Mouse (Mus musculus): ENCODE data around the gene Elmsan1.
A peak's percentile ranks its signal among the peaks of the same experiment; 100 is the strongest.

Elmsan1 gene

DNA sequence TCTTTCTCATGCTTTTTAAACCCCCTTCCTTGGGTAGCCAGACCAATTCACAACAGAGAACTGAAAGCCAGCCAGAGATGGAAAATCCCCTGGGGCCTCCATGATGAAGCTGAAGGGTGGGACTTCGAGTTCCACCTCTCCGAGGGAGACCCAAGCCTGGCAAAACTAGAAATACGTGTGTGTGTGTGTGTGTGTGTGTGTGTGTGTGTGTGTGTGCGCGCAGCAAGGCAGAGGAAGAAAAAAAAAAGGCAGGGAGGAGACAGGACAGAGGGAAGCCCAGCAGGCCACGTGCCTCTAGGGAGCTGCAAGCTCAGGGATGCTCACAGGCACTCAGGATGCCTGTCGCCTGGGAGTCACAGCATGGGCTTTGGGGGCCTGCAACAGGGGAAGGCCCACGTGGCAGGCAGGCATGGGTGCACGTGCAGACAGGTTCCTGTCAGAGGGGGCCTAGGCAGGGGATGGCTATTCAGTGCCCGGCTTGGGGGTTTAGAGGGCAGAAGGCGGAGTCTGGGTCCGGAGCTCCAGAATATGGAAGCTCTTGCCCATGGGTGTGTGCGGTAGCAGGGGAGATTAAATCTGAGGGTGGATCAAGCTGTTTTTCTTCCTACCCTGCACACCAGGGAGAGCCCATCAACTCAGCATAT lies 42.4 kb downstream of the Elmsan1 start:
- no peak for DNase-seq (ENCODE audit: low spot score in 2 of 2)

DNA sequence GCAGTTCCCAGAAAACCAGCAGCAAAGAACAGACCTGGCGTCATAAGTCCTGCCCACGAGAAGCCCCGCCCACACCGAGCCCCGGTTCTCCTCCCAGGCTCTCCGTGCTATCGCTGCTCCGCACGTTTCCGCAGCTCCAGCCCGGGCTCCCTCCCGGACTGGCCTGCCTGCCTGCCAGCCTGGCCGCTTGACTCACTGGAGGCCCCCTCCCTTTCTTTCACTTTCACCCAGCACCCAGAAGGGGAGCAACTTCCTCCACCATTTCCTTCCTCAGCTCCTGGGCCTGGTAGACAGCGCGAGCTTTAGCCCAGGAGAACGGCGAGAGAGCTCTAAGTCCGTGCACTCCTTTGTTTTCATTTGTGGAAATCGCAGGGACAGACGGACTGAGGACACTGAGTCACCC lies 43.0 kb downstream of the Elmsan1 start:
- DNase-seq (ENCODE audit: low spot score in 2 of 2) = peak; percentile 88 to 93

DNA sequence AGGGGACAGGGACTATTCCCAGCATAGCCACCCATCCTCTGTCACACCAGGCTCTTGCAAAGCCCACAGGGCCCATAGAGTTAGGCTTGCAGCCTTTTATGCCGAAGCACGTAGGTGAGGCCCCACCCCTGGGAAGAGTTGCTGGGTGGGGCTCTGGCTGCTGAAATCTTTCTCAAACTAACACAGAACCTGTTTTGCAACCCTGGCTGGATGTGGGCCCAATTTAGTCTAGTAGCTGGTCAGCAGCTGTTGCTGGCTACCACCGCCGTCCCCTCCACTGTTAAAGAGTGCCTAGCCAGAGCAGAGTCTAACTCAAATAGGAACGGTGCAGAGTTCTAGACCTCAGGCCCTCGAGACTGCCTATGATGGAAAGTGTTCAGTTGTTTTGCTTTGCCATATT lies 43.8 kb downstream of the Elmsan1 start:
- peak; percentile 88 to 96 for DNase-seq (ENCODE audit: low spot score in 2 of 2)

DNA sequence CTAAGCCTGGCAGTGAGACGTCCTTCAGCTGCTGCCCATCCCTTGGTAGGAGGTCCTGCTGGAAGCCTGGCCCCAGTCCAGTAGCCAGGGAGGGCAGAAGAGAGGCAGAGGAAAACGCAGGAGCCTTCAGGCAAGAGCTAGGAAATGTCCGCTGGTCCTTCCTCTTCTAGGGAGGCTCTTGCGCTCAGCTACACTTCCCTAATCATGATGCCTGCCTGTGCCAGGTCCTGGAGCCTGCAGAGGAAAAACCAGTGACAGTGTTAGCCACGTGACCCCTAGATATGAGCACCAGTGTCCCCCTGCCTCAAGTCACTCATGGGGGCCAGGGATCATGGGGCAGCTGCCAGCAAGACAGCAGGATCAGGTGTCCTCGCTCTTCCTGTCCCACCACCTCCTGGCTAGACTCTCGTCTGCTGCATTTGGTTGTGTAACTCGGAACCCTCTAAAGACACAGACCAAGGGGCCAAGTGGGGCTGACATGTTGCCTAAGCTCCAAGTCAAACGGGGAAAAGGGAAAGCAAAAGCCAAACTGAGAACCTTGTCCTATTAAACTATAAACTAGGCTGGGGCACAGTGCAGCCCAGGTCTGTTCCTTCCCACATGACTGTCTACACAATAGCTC lies 44.4 kb downstream of the Elmsan1 start:
- DNase-seq (ENCODE audit: low spot score in 2 of 2) = peak in 1 of 2 experiments; percentile 64

DNA sequence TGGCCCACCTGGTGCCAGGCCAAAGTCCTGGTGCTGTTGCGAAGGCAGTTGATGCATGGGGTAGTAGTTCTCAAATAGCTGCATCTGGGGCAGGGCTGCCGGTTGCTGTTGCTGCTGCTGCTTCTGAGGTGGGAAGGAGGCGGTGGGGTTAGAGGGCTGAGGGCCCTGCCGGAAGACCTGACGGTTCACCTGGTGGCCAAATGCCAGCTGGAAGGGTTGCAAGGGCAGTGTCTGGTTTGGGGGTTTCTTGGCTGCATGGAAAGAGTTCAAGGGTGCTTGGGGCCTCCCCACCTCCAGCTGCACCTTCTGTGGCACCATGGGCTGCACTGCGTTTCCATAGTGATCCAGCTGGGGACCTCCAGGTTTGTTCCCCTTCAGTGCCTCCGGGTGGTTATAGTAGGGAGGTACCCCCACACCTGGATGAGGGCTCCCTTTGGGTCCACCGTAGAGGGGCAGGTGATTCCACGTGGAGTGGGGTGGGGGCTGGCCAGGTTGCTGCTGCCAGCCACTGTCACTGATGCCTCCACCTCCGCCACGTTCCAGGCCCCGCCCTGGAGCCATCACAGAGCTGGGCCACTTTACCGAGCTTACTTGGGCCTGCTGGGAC lies 45.3 kb downstream of the Elmsan1 start:
- DNase-seq (ENCODE audit: low spot score in 2 of 2) = no peak

DNA sequence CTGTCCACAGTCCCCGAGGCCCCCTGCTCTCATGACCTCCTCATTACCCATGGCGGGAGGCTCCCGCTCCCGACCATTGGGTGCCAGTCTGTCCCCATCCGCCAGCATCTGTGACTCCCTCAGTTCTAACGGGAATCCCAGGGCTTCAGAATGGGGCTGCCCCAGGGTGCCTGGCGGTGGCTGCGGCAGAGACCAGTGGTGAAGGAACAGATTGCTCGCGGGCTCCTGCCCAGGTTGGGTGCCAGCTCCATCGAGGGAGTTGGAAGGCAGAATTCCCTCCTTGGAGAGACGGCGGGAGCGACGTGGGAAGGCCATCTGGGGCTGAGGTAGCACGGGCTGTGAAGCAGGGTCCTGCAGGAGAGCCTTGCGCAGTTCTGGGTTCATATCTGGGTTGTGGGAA lies 45.8 kb downstream of the Elmsan1 start:
- no peak for DNase-seq (ENCODE audit: low spot score in 2 of 2)

DNA sequence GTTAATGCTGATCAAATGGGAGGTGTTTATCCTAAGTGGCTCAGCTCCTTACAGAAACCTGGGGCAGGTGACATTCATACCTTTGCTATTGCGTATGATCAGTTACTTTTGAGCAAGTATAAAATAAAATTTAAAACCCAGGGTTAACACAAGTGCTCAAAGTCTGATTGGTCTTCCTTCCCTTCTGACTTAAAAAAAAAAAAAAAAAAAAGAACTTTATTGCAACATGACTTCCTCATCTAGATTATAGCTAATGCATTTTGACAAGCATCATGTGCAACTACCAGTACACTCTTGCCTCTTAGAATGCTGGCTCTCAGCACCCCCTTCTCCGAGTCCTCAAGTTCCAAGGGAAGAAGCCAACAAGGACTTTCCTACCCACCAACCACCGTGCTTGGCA lies 46.5 kb downstream of the Elmsan1 start:
- DNase-seq (ENCODE audit: low spot score in 2 of 2) = no peak

DNA sequence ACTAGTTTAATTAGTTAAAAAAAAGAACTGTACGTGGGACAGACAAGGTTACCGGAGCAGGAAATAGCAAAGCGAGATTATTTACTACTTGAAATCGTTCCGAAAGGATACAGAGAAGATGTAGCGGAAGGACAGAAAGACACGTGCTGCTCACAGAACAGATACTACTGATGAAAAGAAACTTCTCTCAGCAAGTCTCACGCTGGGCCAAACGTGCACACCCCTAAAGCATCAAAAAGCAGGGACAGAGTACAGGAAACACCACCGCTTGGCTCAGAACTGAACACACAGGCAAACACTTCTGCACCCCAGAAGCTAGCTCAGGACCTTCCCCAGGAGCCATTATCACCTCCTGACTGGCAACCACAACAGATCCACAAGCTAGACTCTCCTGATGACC lies 48.1 kb downstream of the Elmsan1 start:
- no peak for DNase-seq (ENCODE audit: low spot score in 2 of 2)

DNA sequence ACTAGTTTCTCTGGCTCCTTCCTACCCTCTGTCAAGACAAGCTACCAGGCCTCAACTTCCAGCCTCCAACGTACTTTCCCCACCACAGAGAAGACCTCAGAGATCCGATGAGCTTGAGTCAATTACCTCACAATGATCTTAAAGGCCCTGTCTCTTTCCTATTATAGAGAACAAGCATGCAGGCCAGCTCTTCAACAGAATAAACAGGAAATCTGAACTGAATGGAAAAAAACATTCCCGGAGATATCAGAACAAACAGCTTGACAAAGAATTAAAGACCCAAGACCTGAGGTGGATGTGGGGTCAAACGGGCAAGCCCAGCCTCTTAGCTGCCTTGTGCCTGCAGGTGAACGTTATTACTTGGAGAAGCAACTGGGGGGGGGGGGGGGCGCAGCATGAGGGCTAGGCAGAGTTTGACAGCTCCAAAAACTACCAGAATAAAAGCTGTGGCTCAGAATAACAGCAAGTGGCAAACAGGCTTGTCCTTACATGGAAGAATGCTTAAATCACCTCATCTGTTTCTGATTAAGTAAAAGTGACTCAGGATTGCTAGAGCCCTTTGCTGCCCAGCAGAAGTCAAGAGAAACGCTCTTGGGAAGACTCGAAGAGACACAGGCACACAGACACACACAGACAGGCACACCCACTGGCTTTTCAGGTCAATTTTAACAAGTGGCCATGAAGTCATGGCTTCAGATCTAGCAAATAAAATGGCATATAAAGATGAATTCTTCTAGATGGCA lies 52.9 kb downstream of the Elmsan1 start:
- DNase-seq (ENCODE audit: low spot score in 2 of 2) = no peak

DNA sequence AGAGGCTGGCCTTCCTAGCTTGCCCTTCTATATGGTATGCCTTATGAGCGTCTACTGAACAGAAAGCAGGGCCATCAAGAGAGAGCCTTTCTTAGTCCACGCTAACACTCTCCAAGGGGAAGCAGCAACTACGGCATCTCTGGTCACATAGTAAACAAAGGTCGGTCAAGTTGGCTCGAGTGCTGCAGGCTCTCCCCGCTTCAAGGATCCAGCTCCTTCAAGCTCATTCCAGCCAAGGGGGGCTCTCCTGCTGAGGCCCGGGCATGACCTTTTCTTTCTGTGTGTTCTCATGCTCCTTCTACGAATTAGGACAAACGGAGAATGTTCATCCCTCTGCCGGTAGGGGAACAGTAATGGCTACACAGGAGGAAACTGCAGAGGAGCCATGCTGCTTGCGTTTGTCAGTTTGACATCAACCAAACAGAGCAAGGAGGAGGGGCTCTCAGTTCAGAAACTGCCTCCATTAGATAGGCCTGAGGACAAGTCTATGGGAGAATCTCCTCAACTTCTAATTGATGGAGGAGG lies 55.0 kb downstream of the Elmsan1 start:
- no peak for DNase-seq (ENCODE audit: low spot score in 2 of 2)

DNA sequence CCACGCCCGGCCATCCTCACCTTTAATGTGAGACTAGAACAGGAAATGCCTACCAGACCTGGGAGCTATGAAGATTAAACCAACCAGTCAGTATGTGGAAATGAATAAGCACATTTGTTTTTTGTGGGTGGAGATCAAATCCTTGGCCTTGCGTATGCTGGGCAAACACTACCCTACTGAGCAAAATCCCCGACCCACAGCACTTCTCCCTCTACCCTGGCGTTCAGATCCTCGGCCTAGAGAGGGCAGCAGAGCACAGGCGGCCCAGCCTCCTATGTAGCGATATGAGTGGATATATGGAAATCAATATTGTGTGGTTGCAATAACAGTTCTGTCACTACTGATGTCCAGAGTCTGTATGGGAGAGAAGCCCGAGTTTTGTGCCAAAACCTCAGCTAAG lies 55.5 kb downstream of the Elmsan1 start:
- DNase-seq (ENCODE audit: low spot score in 2 of 2) = no peak

DNA sequence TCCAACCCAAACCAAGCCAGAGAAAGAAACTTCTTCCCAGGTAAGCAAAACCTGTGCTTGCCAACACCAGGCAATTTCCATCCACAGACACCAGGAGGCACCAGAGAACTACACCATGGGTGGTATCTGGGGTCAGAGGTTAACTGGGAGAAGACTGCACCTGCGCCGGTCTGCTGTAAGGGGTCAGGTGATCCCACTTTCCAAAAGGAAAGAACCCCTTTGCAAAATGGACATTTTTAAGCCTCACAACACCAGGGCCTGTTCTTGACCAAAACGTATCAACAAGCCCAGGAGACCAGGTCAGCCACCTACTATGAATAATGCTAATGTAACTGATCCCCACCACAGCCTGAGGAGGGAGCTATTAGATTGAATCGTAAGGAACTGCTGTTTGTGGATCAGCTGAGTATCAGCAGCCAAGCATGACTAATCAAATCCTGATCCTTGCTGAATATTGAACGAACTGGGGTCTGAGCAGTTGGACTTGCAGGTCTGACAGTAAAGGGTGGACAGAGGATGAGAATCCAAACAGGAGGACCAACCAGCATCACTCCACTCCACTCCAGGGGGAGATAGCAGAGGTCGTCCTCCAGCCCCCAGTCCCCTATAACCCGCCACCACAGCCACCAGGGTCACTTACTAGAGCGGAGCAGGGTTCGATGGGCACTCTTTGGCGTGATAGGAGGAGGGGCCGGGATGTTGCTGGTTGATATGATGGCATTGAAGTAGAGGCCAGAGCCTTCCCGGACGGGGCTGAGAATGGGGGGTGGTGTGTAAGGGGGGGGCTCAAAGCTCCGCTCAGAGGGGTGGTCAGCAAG lies 56.9 kb downstream of the Elmsan1 start:
- no peak for DNase-seq (ENCODE audit: low spot score in 2 of 2)

DNA sequence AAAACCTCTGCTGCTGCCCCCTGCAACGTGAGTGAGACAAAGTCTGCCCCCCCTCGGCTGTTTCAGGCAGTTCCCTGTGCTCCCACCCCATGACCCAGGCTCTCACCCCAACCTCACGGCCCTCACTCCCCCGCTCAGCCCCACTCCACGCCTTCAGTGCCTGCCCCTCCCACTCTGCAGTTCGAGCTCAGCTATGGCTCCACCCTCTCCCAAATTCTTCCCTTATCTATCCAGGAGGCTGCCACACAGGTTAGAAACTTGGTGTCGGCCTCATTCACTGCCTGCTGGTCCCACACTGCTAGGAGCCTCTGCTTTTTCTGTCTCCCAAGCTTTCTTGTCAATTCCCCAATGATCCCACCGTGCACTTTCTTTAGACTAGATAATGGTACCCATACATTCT lies 57.6 kb downstream of the Elmsan1 start:
- DNase-seq (ENCODE audit: low spot score in 2 of 2) = no peak

DNA sequence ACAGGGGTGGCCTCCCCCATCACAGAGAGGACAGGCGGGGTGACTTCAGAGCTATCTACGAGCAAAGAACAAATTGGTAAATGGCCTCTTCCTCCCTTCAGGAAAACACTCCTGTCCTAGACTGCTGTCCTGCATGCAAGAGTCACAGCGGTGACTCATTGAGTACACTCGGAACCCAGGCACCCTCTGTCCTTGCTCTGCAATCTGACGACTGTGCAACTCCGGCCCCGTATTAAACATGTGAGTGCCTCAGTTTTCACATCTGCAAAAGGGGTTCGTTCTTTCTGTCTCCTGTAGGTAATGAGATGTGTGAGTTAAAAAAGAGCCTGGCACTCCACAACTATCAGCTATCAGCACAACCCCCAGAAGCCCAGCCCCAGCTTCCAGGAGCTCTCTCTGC lies 58.2 kb downstream of the Elmsan1 start:
- no peak for DNase-seq (ENCODE audit: low spot score in 2 of 2)

DNA sequence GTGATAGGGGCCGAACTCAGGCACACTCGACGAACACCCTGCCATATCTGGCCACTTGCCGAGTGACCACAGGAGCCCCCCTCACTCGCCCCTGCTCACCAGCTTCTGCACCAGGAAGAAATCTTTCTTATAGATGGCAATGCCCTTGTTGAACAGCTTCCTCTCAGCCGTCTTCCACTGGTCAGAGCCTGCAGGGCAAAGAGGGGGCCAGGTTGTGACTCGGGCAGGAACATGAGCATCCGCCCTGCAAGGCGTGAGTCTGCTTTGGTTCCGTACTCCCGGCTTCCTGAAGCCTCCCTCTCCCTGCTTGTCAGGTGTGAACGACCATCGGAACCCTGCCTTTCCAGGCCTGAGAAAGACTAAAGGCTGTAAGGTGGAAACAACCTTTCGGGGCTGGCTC lies 60.5 kb downstream of the Elmsan1 start:
- no peak for DNase-seq (ENCODE audit: low spot score in 2 of 2)

DNA sequence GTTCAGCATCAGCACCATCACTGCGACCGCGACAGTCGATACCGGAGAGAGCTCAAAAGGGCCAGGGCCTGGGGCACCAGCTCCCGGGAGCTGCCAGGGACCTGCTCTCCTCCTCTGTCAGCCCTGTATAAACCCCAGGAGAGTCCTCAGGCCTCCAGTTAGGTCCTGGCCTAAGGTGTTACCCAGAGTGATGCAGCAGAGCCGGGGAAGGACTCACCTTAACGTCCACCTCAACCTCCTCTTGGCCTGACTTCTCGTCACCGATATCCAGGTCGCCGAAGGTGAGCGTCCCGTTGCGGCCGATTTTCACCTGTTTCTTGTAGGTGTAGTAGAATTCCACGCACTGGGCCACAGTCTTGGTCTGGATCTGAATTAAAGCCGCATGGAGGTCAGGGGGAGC lies 62.5 kb downstream of the Elmsan1 start:
- no peak for DNase-seq (ENCODE audit: low spot score in 2 of 2)

DNA sequence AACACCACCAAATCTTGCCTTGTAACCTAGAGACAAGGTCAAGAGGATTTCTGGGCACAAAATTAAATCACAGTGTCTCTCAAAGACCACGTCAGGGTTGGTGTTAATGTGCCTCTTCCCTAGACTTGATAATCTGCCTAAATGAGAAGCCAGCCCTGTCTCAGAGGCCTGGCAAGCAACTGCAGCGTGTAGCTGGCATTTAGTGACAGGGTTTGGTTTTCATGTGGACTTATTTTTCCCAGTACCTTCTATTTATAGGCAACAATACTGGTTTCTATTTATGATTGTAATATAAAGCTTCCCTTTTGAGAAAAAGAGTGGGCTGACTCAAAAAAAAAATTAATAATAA lies 63.2 kb downstream of the Elmsan1 start:
- no peak for DNase-seq (ENCODE audit: low spot score in 2 of 2)

DNA sequence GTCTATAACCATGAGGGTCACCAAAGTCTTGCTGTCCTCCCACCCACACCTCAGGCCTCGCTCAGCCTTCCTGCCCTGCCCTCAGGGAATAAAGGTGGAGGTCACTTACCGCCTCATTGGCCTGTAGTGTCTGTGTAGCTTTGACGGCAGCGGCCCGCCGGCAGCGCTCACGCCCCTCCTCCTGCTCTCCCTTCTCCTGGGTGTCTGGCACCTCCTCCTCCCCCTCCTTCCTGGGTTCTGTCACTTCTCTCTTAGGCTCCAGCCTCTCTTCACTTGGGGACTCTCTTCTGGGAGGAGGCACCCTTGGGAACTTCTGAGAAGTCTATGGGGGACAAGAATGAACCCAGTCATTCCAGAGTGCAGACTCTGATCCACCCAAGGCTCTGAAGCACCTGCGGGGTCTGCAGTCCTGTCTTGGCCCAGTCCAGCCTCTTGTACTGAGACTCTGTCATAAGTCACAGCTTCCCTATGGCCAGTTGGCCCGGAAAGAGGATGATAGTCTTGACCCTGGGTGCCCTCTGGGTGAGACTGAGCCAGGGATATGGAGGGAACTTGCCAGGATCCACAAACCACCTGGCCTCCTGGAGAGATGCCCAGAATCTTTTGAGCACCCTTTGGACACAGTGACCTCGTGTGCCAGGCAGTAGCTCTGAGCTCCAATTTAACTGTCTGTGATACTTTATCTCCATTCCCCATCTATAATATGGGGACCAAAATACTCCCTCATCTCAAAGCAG lies 63.7 kb downstream of the Elmsan1 start:
- no peak for DNase-seq (ENCODE audit: low spot score in 2 of 2)

DNA sequence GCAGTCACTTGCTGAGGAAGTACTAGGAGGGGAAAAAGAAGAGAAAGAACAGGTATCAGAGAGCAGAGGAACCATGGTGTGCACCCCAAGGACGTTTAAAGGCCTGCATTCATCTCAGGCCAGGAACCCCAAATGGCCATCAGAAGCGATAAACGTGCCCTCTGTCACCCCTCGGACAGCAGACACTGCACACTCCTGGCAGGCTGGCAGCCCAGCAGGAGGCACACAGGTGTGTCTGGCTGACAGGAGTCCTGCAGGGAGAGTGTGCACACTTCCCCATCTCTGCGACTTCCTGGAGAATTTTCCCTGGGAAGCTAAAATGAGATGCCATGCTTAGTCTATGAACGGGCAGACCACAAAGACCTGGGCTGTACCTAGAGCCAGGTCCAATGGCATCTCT lies 65.3 kb downstream of the Elmsan1 start:
- no peak for DNase-seq (ENCODE audit: low spot score in 2 of 2)

DNA sequence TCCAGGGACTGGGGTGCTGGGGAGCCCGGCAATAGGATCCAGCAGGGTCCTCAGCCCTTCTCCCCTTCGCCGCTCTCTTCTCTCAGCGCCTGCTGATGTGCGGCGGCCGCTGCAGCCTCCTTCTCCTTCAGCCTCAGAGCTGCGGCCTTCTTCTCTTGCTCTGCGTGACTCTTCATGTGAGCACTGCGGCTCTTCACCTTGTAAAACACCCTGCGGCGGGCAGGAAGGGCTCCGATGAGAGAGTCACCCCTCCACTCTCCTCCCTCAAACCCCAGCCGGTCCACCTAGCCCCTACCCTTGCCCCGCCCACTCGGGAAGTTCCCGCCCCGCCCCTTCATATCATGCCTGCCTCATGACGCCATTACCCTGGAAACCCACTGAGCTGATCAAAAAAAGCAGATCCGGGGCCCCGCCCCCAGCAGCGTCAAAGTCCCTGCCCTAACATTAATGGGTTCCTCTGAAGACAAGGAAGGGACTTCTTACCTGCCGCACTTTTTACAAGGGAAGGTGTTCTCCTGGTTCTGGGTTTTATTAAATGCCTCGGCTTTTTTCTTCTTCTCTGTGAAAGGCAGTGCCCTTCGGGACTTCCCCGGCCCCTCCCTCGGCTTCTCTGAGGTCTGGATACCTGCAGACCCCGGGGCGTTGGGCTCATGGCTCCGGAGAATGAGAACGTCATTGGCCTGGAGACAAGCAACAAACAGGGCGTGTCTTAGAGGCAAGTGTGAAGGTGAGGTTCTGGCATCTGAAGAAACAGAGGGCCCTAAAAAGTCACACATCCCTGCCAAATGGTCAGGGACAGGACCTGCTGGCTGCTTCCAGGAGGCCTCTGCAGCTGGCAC lies 66.1 kb downstream of the Elmsan1 start:
- DNase-seq (ENCODE audit: low spot score in 2 of 2) = no peak

Data from urinary bladder, postnatal 36 days (tissue).